Mouse (Mus musculus): ENCODE data around the gene Olfr571.

DNA sequence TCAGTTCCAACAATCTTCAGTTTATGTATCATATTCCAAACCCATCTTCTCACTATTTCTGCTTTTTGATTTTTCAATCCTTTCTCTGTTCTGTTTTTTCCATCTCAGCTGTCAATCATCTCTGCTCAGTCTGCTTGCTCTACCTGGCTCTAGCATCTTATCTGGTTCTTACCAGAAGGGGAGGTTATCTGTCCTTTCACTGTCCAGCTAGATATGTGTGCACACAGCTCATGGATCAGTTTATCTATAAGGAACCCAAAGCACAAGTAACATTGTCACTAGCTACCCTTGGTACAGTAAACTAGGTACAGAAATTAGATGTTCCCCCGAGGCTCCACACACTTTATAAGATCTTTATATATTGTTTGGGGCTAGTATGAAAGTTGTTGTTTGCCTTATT lies 26.1 kb upstream of the Olfr571 start:
- no peak for TF ChIP-seq CTCF (IDR thresholded peaks at IDR 0.05; ENCODE audit: low read depth)
- no peak for TF ChIP-seq EP300 (IDR thresholded peaks at IDR 0.05; ENCODE audit: low read depth)
